Mouse (Mus musculus) liver, postnatal 0 days (tissue): ENCODE measurements around the gene Pole2.

Experiments
- CTCF ChIP-seq: sonication (generic); IDR thresholded peaks from 2 replicates; pipeline ENCODE4 v1.5.1; 2016; ENCODE audit warnings: antibody characterized with exemption, low read depth
- EP300 ChIP-seq: IDR thresholded peaks from 2 replicates; pipeline ENCODE4 v1.6.1; 2016; ENCODE audit warnings: antibody characterized with exemption, low read depth, mild to moderate bottlenecking

- TF ChIP-seq CTCF (no peak), EP300 (no peak)
Observed at GRCm38 (mm10) chr12:69186811-69187471, 41.1 kb downstream of the Pole2 start.
